Mouse (Mus musculus) myocyte (in vitro differentiated cells): ENCODE measurements at regions not wholly inside any gene's neighbourhood (a gene's known extent, or its start where the extent isn't known, plus 50 kb on each side); places are given as distances from the start of the nearest gene placed in this dataset.

Experiments used
- H3K27me3 ChIP-seq: one replicate; pipeline ENCODE4 v1.6.1; 2011; ENCODE audit not compliant: control insufficient read depth, insufficient read depth, insufficient read length
- H3K36me3 ChIP-seq: one replicate; pipeline ENCODE4 v1.6.1; 2011; ENCODE audit not compliant: control insufficient read depth, insufficient read depth
- H3K4me2 ChIP-seq: one replicate; pipeline ENCODE4 v1.6.1; 2011; ENCODE audit warnings: low read depth, control low read depth
- H3K4me3 ChIP-seq: one replicate; pipeline ENCODE4 v1.5.1; 2011; ENCODE audit warnings: mild to moderate bottlenecking, control low read depth, moderate library complexity
- H3K79me2 ChIP-seq: one replicate; pipeline ENCODE4 v1.6.1; 2011; ENCODE audit not compliant: control insufficient read depth, insufficient read depth
- H3ac ChIP-seq: one replicate; pipeline ENCODE4 v1.6.1; 2011; ENCODE audit not compliant: control insufficient read depth, insufficient read length
- CEBPB ChIP-seq: IDR thresholded peaks from 2 replicates; pipeline ENCODE4 v1.6.1; 2011; ENCODE audit warnings: mild to moderate bottlenecking, moderate library complexity; ENCODE audit not compliant: poor library complexity, insufficient read depth, severe bottlenecking
- E2F4 ChIP-seq: IDR thresholded peaks from one replicate; pipeline ENCODE4 v1.6.1; 2011; ENCODE audit warnings: mild to moderate bottlenecking, control low read depth, moderate library complexity; ENCODE audit not compliant: insufficient read depth
- MAX ChIP-seq: IDR thresholded peaks from one replicate; pipeline ENCODE4 v1.6.1; 2011; ENCODE audit warnings: low read depth, mild to moderate bottlenecking, control low read depth
- MYOD1 ChIP-seq, 3 experiments: IDR thresholded peaks; one replicate each; pipeline ENCODE4 v1.6.1; 2011; ENCODE audit warnings: control low read depth in 2 of 3, low read depth in 2 of 3, mild to moderate bottlenecking in 2 of 3, moderate library complexity in 1 of 3; ENCODE audit not compliant: insufficient read length in 2 of 3, control insufficient read depth in 1 of 3
- MYOG ChIP-seq, 3 experiments: IDR thresholded peaks; one replicate each; pipeline ENCODE4 v1.6.1; 2011; ENCODE audit warnings: control low read depth in 2 of 3, low read depth in 2 of 3, mild to moderate bottlenecking in 2 of 3; ENCODE audit not compliant: insufficient read length in 2 of 3, control insufficient read depth in 1 of 3, insufficient read depth in 1 of 3
- POLR2A ChIP-seq: IDR thresholded peaks from one replicate; pipeline ENCODE4 v1.6.1; 2011; ENCODE audit warnings: low read depth, mild to moderate bottlenecking, control low read depth, moderate library complexity; ENCODE audit not compliant: insufficient read length
- POLR2AphosphoS2 ChIP-seq: IDR thresholded peaks from one replicate; pipeline ENCODE4 v1.6.1; 2011; ENCODE audit warnings: low read depth, control low read depth; ENCODE audit not compliant: insufficient read length
- REST ChIP-seq: IDR thresholded peaks from one replicate; pipeline ENCODE4 v1.6.1; 2011; ENCODE audit warnings: mild to moderate bottlenecking, control low read depth, moderate library complexity; ENCODE audit not compliant: insufficient read depth, insufficient read length
- SRF ChIP-seq: IDR thresholded peaks from one replicate; pipeline ENCODE4 v1.6.1; 2011; ENCODE audit warnings: low read depth; ENCODE audit not compliant: control insufficient read depth, insufficient read length
- TCF12 ChIP-seq: IDR thresholded peaks from one replicate; pipeline ENCODE4 v1.6.1; 2011; ENCODE audit warnings: mild to moderate bottlenecking, control low read depth; ENCODE audit not compliant: poor library complexity, insufficient read depth, severe bottlenecking
- TCF3 ChIP-seq: IDR thresholded peaks from one replicate; pipeline ENCODE4 v1.6.1; 2011; ENCODE audit warnings: low read depth, control low read depth; ENCODE audit not compliant: insufficient read length
- USF1 ChIP-seq: IDR thresholded peaks from one replicate; pipeline ENCODE4 v1.6.1; 2011; ENCODE audit warnings: low read depth, mild to moderate bottlenecking, control low read depth, moderate library complexity

- H3K79me2 ChIP-seq, result no peaks in the 10 kb centered on the region
- no peak overlapping the region for H3K4me3 ChIP-seq
- H3K4me2 ChIP-seq, result no peak overlapping the region
- no peaks in the 10 kb centered on the region for H3K36me3 ChIP-seq
- H3ac ChIP-seq, result no peak overlapping the region
- TF ChIP-seq POLR2AphosphoS2 (no peak), SRF (no peak), MAX (no peak), POLR2A (no peak), E2F4 (no peak), MYOG (IDR thresholded peaks at IDR 0.05; ENCODE audit: control insufficient read depth in 1 of 3, insufficient read depth in 1 of 3, insufficient read length in 2 of 3, low read depth in 2 of 3) (no peak), TCF3 (no peak), USF1 (no peak), CEBPB (no peak), REST (no peak), TCF12 (no peak), MYOD1 (IDR thresholded peaks at IDR 0.05; ENCODE audit: control insufficient read depth in 1 of 3, insufficient read length in 2 of 3, low read depth in 2 of 3) (no peak)
- no peaks in the 10 kb centered on the region for H3K27me3 ChIP-seq
Measured at GRCm38 (mm10) chr7:36313751-36314150, 384.2 kb upstream of the Tshz3 start.

- H3K36me3 ChIP-seq, result no peaks in the 10 kb centered on the region
- no peak overlapping the region for H3ac ChIP-seq
- no peak overlapping the region for H3K4me2 ChIP-seq
- no peaks in the 10 kb centered on the region for H3K27me3 ChIP-seq
- H3K79me2 ChIP-seq, result no peaks in the 10 kb centered on the region
- H3K4me3 ChIP-seq, result no peak overlapping the region
- TF ChIP-seq TCF3, result no peak
- TF ChIP-seq MYOG (IDR thresholded peaks at IDR 0.05; ENCODE audit: control insufficient read depth in 1 of 3, insufficient read depth in 1 of 3, insufficient read length in 2 of 3, low read depth in 2 of 3), result no peak
- TF ChIP-seq TCF12, result no peak
- TF ChIP-seq E2F4, result no peak
- TF ChIP-seq MYOD1 (IDR thresholded peaks at IDR 0.05; ENCODE audit: control insufficient read depth in 1 of 3, insufficient read length in 2 of 3, low read depth in 2 of 3), result no peak
- TF ChIP-seq MAX, result no peak
- TF ChIP-seq SRF, result no peak
- TF ChIP-seq USF1, result no peak
- no peak for TF ChIP-seq CEBPB
- no peak for TF ChIP-seq POLR2AphosphoS2
- TF ChIP-seq REST, result no peak
- TF ChIP-seq POLR2A, result no peak
Measured at GRCm38 (mm10) chr7:36309761-36310605, 387.9 kb upstream of the Tshz3 start.

- no peak overlapping the region for H3ac ChIP-seq
- H3K36me3 ChIP-seq, result no peaks in the 10 kb centered on the region
- H3K4me3 ChIP-seq, result no peak overlapping the region
- no peak for TF ChIP-seq E2F4
- TF ChIP-seq SRF, result no peak
- TF ChIP-seq POLR2A, result no peak
- TF ChIP-seq USF1, result no peak
- no peak for TF ChIP-seq TCF3
- no peak for TF ChIP-seq MYOG (IDR thresholded peaks at IDR 0.05; ENCODE audit: control insufficient read depth in 1 of 3, insufficient read depth in 1 of 3, insufficient read length in 2 of 3, low read depth in 2 of 3)
- TF ChIP-seq REST, result no peak
- no peak for TF ChIP-seq CEBPB
- no peak for TF ChIP-seq MAX
- no peaks in the 10 kb centered on the region for H3K79me2 ChIP-seq
- no peaks in the 10 kb centered on the region for H3K27me3 ChIP-seq
- no peak overlapping the region for H3K4me2 ChIP-seq
Measured at GRCm38 (mm10) chr7:36308726-36309125, 389.2 kb upstream of the Tshz3 start.

GRCm38 (mm10) chr7:36308106-36308620, 389.8 kb upstream of the Tshz3 start:
- Histone ChIP-seq H3K36me3 (no peaks in the 10 kb centered on the region), H3K27me3 (no peaks in the 10 kb centered on the region), H3ac (no peak overlapping the region), H3K79me2 (no peaks in the 10 kb centered on the region), H3K4me3 (no peak overlapping the region), H3K4me2 (no peak overlapping the region)
- no peak for TF ChIP-seq USF1
- no peak for TF ChIP-seq TCF3
- TF ChIP-seq TCF12, result no peak
- TF ChIP-seq MYOG (IDR thresholded peaks at IDR 0.05; ENCODE audit: control insufficient read depth in 1 of 3, insufficient read depth in 1 of 3, insufficient read length in 2 of 3, low read depth in 2 of 3), result no peak

GRCm38 (mm10) chr7:36277275-36277674, 420.6 kb upstream of the Tshz3 start:
- H3K4me2 ChIP-seq, result no peak overlapping the region
- no peaks in the 10 kb centered on the region for H3K36me3 ChIP-seq
- H3K4me3 ChIP-seq, result no peak overlapping the region
- no peaks in the 10 kb centered on the region for H3K79me2 ChIP-seq
- TF ChIP-seq CEBPB, result no peak
- no peak for TF ChIP-seq SRF
- TF ChIP-seq USF1, result no peak
- H3ac ChIP-seq, result no peak overlapping the region
- H3K27me3 ChIP-seq, result no peaks in the 10 kb centered on the region
